Comparison of ENCODE assay signal across 16 mouse cellular contexts in the genomic region with DNA sequence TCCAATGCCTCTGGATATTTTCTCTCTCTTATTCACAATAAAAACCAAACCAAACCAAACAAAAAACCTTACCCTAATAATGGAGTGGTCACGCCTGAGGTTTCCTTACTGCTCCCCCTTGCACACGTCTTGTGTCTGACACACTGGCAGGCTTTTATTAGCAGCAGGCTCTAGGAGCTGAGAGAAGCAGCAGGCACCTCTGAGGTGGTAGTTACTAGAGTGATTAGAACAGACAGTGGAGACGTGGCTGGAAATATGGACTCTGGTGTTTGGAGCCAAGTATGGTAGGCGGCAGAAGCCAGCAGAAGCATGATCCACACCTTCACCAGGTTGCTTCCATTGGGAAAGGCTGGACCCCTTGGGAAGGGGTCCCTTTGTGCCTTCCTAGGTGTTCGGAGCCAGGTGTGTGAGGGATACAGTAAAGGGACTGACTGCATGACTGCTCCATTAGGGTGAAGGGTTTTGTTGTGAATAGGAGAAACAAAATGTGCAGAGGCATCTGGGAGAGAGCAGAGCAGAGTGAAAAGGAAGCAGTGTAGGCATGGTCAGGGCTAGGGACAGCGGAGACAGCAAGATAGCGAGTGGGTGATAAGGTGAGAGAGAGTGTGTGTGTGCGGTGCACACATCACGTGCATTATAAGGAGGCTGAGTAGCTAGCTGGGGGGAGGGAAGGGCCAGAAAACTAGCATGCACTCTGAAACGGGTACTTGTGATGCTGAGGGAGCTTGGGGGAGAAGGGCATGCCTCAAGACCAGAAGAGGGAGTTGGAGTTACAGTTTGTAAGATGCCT.
DNase-seq lines count a peak whose midpoint lies in the region; ATAC-seq and TF ChIP-seq lines count a peak whose summit lies in the region.
"Had no signal": no experiment of that assay in that cellular context is flagged by ENCODE, and none has a peak within 500 bp of the region (broad histone marks: within the 10 kb centered on the region; RNA-seq: fewer than 3 reads in every experiment).

No protein-coding gene starts in this region.

- no peaks in the 10 kb centered on the region for H3K9me3 ChIP-seq in midbrain, embryonic 10.5 days (replicated peaks)
- H3K9me3 ChIP-seq in midbrain, embryonic 11.5 days (ENCODE audit: control insufficient read depth, low read length), result no peaks in the 10 kb centered on the region
- H3K9me3 ChIP-seq in erythroblast, embryonic 14.5 days (ENCODE audit: control insufficient read depth, low read length), result no peaks in the 10 kb centered on the region
- H3K9me3 ChIP-seq in liver, embryonic 14.5 days (ENCODE audit: control insufficient read depth, low read length), result no peaks in the 10 kb centered on the region
- no peaks in the 10 kb centered on the region for H3K9me3 ChIP-seq in stomach, embryonic 15.5 days
- no peaks in the 10 kb centered on the region for H3K9me3 ChIP-seq in intestine, embryonic 15.5 days
- H3K9me3 ChIP-seq: hindbrain, embryonic 10.5 days had no signal

- WGBS in midbrain, embryonic 10.5 days, result 81% methylated on average over 10 of the region's 10 CpGs
- 86% methylated on average over 10 of the region's 10 CpGs for WGBS in midbrain, embryonic 11.5 days
- WGBS in liver, embryonic 14.5 days (ENCODE audit: insufficient replicate concordance), result 28% methylated on average over 10 of the region's 10 CpGs
- 75% methylated on average over 10 of the region's 10 CpGs for WGBS in stomach, embryonic 15.5 days
- 80% methylated on average over 10 of the region's 10 CpGs for WGBS in intestine, embryonic 15.5 days

- TF ChIP-seq EP300 in liver, embryonic 14.5 days (IDR thresholded peaks at IDR 0.05; ENCODE audit: low read depth), result peak; percentile 17; the same call in 1 of the 2 replicates

- peaks cover 33% of the 10 kb centered on the region for H3K36me3 ChIP-seq in midbrain, embryonic 10.5 days
- H3K36me3 ChIP-seq in midbrain, embryonic 11.5 days (ENCODE audit: control insufficient read depth, insufficient read depth, low read length), result peaks cover 6% of the 10 kb centered on the region; the same call in 1 of the 2 replicates
- H3K36me3 ChIP-seq in erythroblast, embryonic 14.5 days (ENCODE audit: control insufficient read depth), result peaks cover 61% of the 10 kb centered on the region
- no peaks in the 10 kb centered on the region; the same call in 1 of the 2 replicates for H3K36me3 ChIP-seq in liver, embryonic 14.5 days (replicated peaks; ENCODE audit: control insufficient read depth, insufficient read depth, low read depth)
- peaks cover 19% of the 10 kb centered on the region; the same call in 1 of the 2 replicates for H3K36me3 ChIP-seq in stomach, embryonic 15.5 days
- peaks cover 2% of the 10 kb centered on the region; the same call in 1 of the 2 replicates for H3K36me3 ChIP-seq in intestine, embryonic 15.5 days

- no peak overlapping the region for H3K9ac ChIP-seq in midbrain, embryonic 11.5 days (ENCODE audit: low read length)
- peak overlapping the region; percentile 23 for H3K9ac ChIP-seq in liver, embryonic 14.5 days (replicated peaks)
- no peak overlapping the region for H3K9ac ChIP-seq in stomach, embryonic 15.5 days
- H3K9ac ChIP-seq in intestine, embryonic 15.5 days, result no peak overlapping the region

- DNase-seq in midbrain, embryonic 10.5 days (ENCODE audit: low spot score), result no peak
- DNase-seq in midbrain, embryonic 11.5 days (ENCODE audit: low spot score, missing footprints), result no peak
- peak in 2 of 3 experiments; percentile 42 to 46 for DNase-seq in liver, embryonic 14.5 days (ENCODE audit: low read depth in 3 of 3, low spot score in 3 of 3)
- DNase-seq in spleen, postnatal 10 days (ENCODE audit: low spot score in 2 of 2), result no peak
- DNase-seq: cerebellum, adult 11-12 months; gastrocnemius, postnatal 25 days; lung, adult 18-20 months; lung, postnatal 4 days; right cerebral cortex, postnatal 14 days; thymus, postnatal 25 days had no signal

- H3K4me3 ChIP-seq in midbrain, embryonic 10.5 days, result no peak overlapping the region
- no peak overlapping the region for H3K4me3 ChIP-seq in midbrain, embryonic 11.5 days (ENCODE audit: low read depth, low read length)
- H3K4me3 ChIP-seq in erythroblast, embryonic 14.5 days (replicated peaks), result peak overlapping the region; percentile 40
- H3K4me3 ChIP-seq in liver, embryonic 14.5 days (ENCODE audit: insufficient read depth in 1 of 2, low read depth in 2 of 2, low read length in 2 of 2), result no peak overlapping the region
- no peak overlapping the region for H3K4me3 ChIP-seq in stomach, embryonic 15.5 days (replicated peaks)
- no peak overlapping the region for H3K4me3 ChIP-seq in intestine, embryonic 15.5 days (replicated peaks)
- H3K4me3 ChIP-seq: hindbrain, embryonic 10.5 days; layer of hippocampus, adult 2 months had no signal

- H3K27me3 ChIP-seq in midbrain, embryonic 10.5 days (ENCODE audit: low read depth, poor library complexity, severe bottlenecking), result no peaks in the 10 kb centered on the region
- H3K27me3 ChIP-seq in midbrain, embryonic 11.5 days (ENCODE audit: control insufficient read depth, insufficient read depth, low read length), result no peaks in the 10 kb centered on the region
- no peaks in the 10 kb centered on the region for H3K27me3 ChIP-seq in erythroblast, embryonic 14.5 days (ENCODE audit: control insufficient read depth)
- H3K27me3 ChIP-seq in liver, embryonic 14.5 days (ENCODE audit: control insufficient read depth, insufficient read depth, low read length), result no peaks in the 10 kb centered on the region
- H3K27me3 ChIP-seq in stomach, embryonic 15.5 days (replicated peaks), result no peaks in the 10 kb centered on the region
- H3K27me3 ChIP-seq in intestine, embryonic 15.5 days (replicated peaks), result no peaks in the 10 kb centered on the region

- no peak for TF ChIP-seq CTCF in liver, embryonic 14.5 days (IDR thresholded peaks at IDR 0.05; ENCODE audit: low read depth)

- 0 out of 2 replicates have a peak overlapping the region, but pooled peaks have one; percentile 0 for H3K27ac ChIP-seq in midbrain, embryonic 10.5 days (replicated peaks)
- no peak overlapping the region for H3K27ac ChIP-seq in midbrain, embryonic 11.5 days (ENCODE audit: low read depth, low read length)
- H3K27ac ChIP-seq in liver, embryonic 14.5 days, result peak overlapping the region; percentile 89
- no peak overlapping the region for H3K27ac ChIP-seq in stomach, embryonic 15.5 days
- no peak overlapping the region for H3K27ac ChIP-seq in intestine, embryonic 15.5 days
- H3K27ac ChIP-seq: hindbrain, embryonic 10.5 days; layer of hippocampus, adult 2 months had no signal

- ATAC-seq in midbrain, embryonic 11.5 days (ENCODE audit: low FRiP score), result no peak
- peak; percentile 72 for ATAC-seq in liver, embryonic 14.5 days (ENCODE audit: insufficient read depth)
- ATAC-seq in stomach, embryonic 15.5 days (ENCODE audit: insufficient read depth, low FRiP score, low read depth), result peak; percentile 56; the same call in 1 of the 2 replicates
- no peak for ATAC-seq in intestine, embryonic 15.5 days
- ATAC-seq: midbrain, embryonic 16.5 days had no signal

- H3K4me2 ChIP-seq in midbrain, embryonic 11.5 days, result no peak overlapping the region
- H3K4me2 ChIP-seq in liver, embryonic 14.5 days (ENCODE audit: low read depth), result peak overlapping the region; percentile 58
- no peak overlapping the region for H3K4me2 ChIP-seq in stomach, embryonic 15.5 days
- H3K4me2 ChIP-seq in intestine, embryonic 15.5 days (replicated peaks), result no peak overlapping the region

- H3K4me1 ChIP-seq in midbrain, embryonic 10.5 days, result no peaks in the 10 kb centered on the region
- H3K4me1 ChIP-seq in midbrain, embryonic 11.5 days (ENCODE audit: control insufficient read depth, insufficient read depth, low read length), result no peaks in the 10 kb centered on the region
- H3K4me1 ChIP-seq in erythroblast, embryonic 14.5 days (ENCODE audit: control insufficient read depth), result peaks cover 73% of the 10 kb centered on the region
- H3K4me1 ChIP-seq in liver, embryonic 14.5 days (replicated peaks; ENCODE audit: control insufficient read depth in 2 of 2, insufficient read depth in 2 of 2, low read length in 1 of 2), result peaks cover 47 to 58% of the 10 kb centered on the region in 2 experiments
- H3K4me1 ChIP-seq in stomach, embryonic 15.5 days, result no peaks in the 10 kb centered on the region
- no peaks in the 10 kb centered on the region for H3K4me1 ChIP-seq in intestine, embryonic 15.5 days (replicated peaks)
- H3K4me1 ChIP-seq: hindbrain, embryonic 10.5 days had no signal

Comparison
In these comparisons a context has a peak if more than half of its experiments do, and no peak if none do; other contexts are left out.
1. H3K27ac ChIP-seq: peak in midbrain, embryonic 10.5 days (single experiment) and liver, embryonic 14.5 days (single experiment); none in midbrain, embryonic 11.5 days (single experiment), stomach, embryonic 15.5 days (single experiment) and intestine, embryonic 15.5 days (single experiment).
2. DNase-seq: peak in liver, embryonic 14.5 days (2 of 3); none in midbrain, embryonic 10.5 days (single experiment), midbrain, embryonic 11.5 days (single experiment) and spleen, postnatal 10 days (0 of 2).
3. ATAC-seq: peak in liver, embryonic 14.5 days (single experiment) and stomach, embryonic 15.5 days (single experiment); none in midbrain, embryonic 11.5 days (single experiment) and intestine, embryonic 15.5 days (single experiment).